Mouse (Mus musculus) neural tube, embryonic 11.5 days (tissue): Measurements from ENCODE around the gene Krtap12-1. TPM values are rescaled to one million over a fixed set of nuclear protein-coding genes. Genes with fewer than 3 reads are reported as not detected.
A peak's percentile ranks its signal among the peaks of the same experiment; 100 is the strongest.
"Not testable (repeated sequence)": the region's sequence is repeated elsewhere in the genome, so short reads cannot be mapped to it uniquely, and the experiment has no call there.

Source experiments
- ATAC-seq: fragments of 200-750 bp; cut with Nextera tagmentation; 2 replicates; pipeline ENCODE4 v1.8.0; 2017; ENCODE audit warnings: moderate number of reproducible peaks, mild to moderate bottlenecking, moderate TSS enrichment, moderate library complexity; ENCODE audit not compliant: insufficient read depth, low FRiP score, low TSS enrichment
- DNase-seq: peaks from one replicate; pipeline ENCODE4 v3.0.0-alpha.2; 2015; ENCODE audit warnings: low spot score
- H3K27ac ChIP-seq: fragments of 300-500 bp; sonication (generic); 2 replicates; pipeline ENCODE4 v1.5.1; 2014; ENCODE audit warnings: low read depth, mild to moderate bottlenecking, low read length
- H3K27me3 ChIP-seq: fragments of 300-500 bp; sonication (generic); 2 replicates; pipeline ENCODE4 v1.6.1; 2014; ENCODE audit warnings: mild to moderate bottlenecking, low read length, mixed read lengths; ENCODE audit not compliant: control insufficient read depth, insufficient read depth
- H3K36me3 ChIP-seq: fragments of 300-500 bp; sonication (generic); 2 replicates; pipeline ENCODE4 v1.6.1; 2014; ENCODE audit warnings: mild to moderate bottlenecking, low read length, moderate library complexity, mixed read lengths; ENCODE audit not compliant: control insufficient read depth, insufficient read depth
- H3K4me1 ChIP-seq: fragments of 300-500 bp; sonication (generic); 2 replicates; pipeline ENCODE4 v1.6.1; 2014; ENCODE audit warnings: low read length, mixed read lengths; ENCODE audit not compliant: control insufficient read depth, insufficient read depth
- H3K4me2 ChIP-seq: fragments of 300-500 bp; sonication (generic); 2 replicates; pipeline ENCODE4 v1.6.1; 2014; ENCODE audit warnings: low read depth, mild to moderate bottlenecking, moderate library complexity
- H3K4me3 ChIP-seq: fragments of 300-500 bp; sonication (generic); 2 replicates; pipeline ENCODE4 v1.5.1; 2014; ENCODE audit warnings: low read depth, low read length
- H3K9ac ChIP-seq: fragments of 300-500 bp; sonication (generic); 2 replicates; pipeline ENCODE4 v1.6.1; 2014; ENCODE audit warnings: mild to moderate bottlenecking, low read length
- H3K9me3 ChIP-seq: fragments of 300-500 bp; sonication (generic); 2 replicates; pipeline ENCODE4 v1.6.1; 2016; ENCODE audit warnings: low read length; ENCODE audit not compliant: control insufficient read depth
- WGBS: fragments of 180-500 bp; shearing (Covaris S2); extraction: QIAGEN DNeasy Blood & Tissue Kit; methylation state at CpG from one replicate; pipeline ENCODE4 v1.1.7; 2014; 5-methylcytosine and 5-hydroxymethylcytosine counted together
- polyA plus RNA-seq: library from polyadenylated mRNA; unstranded; fragments of >200 nt; fragmentation: Nextera tagmentation; extraction: Ambion mirVana; gene quantifications from 2 replicates; pipeline ENCODE4 v1.2.1, GENCODE M21; 2014

The Krtap12-1 gene
- not detected in 2 replicates for polyA plus RNA-seq

- H3K4me2 ChIP-seq, DNase-seq, ATAC-seq, H3K27me3 ChIP-seq, H3K4me1 ChIP-seq, H3K27ac ChIP-seq, H3K9ac ChIP-seq, H3K36me3 ChIP-seq, H3K4me3 ChIP-seq, H3K9me3 ChIP-seq: not testable (repeated sequence)
- WGBS, result 97% methylated on average over 1 of the region's 1 CpGs
Observed at GRCm38 (mm10) chr10:77720299-77720698, at the start of gene Krtap12-1. TSS of gene Krtap12-1 (plus strand) at chr10:77720599.

GRCm38 (mm10) chr10:77670710-77671109, 49.7 kb upstream of the Krtap12-1 start:
- DNase-seq (no peak), ATAC-seq (no peak)
- Histone ChIP-seq H3K27ac (no peak overlapping the region), H3K4me3 (no peak overlapping the region), H3K27me3 (no peaks in the 10 kb centered on the region), H3K4me2 (no peak overlapping the region), H3K9ac (no peak overlapping the region), H3K36me3 (no peaks in the 10 kb centered on the region), H3K9me3 (no peaks in the 10 kb centered on the region), H3K4me1 (no peaks in the 10 kb centered on the region)
- 80% methylated on average over 4 of the region's 4 CpGs for WGBS

- 77% methylated on average over 4 of the region's 4 CpGs for WGBS
- no peak for DNase-seq
Observed at GRCm38 (mm10) chr10:77671519-77671918, 48.9 kb upstream of the Krtap12-1 start.

GRCm38 (mm10) chr10:77673765-77674164, 46.6 kb upstream of the Krtap12-1 start:
- peaks cover 17% of the 10 kb centered on the region for H3K27me3 ChIP-seq
- H3K9me3 ChIP-seq, result no peaks in the 10 kb centered on the region
- ATAC-seq, result no peak
- no peak overlapping the region for H3K4me3 ChIP-seq
- H3K4me2 ChIP-seq, result no peak overlapping the region
- H3K9ac ChIP-seq, result no peak overlapping the region
- no peak overlapping the region for H3K27ac ChIP-seq
- H3K4me1 ChIP-seq, result 0 out of 2 replicates have a peak, but pooled peaks cover 8% of the 10 kb centered on the region
- DNase-seq, result no peak
- H3K36me3 ChIP-seq, result no peaks in the 10 kb centered on the region
- 63% methylated on average over 13 of the region's 13 CpGs for WGBS

More at GRCm38 (mm10) chr10:77671519-77671918, 48.9 kb upstream of the Krtap12-1 start:
- H3K4me2 ChIP-seq, result no peak overlapping the region
- no peak overlapping the region for H3K9ac ChIP-seq
- H3K9me3 ChIP-seq, result no peaks in the 10 kb centered on the region
- ATAC-seq, result no peak
- no peak overlapping the region for H3K27ac ChIP-seq
- H3K36me3 ChIP-seq, result no peaks in the 10 kb centered on the region
- no peak overlapping the region for H3K4me3 ChIP-seq
- no peaks in the 10 kb centered on the region for H3K27me3 ChIP-seq
- no peaks in the 10 kb centered on the region for H3K4me1 ChIP-seq

GRCm38 (mm10) chr10:77677562-77677961, 42.8 kb upstream of the Krtap12-1 start:
- Histone ChIP-seq H3K4me1 (0 out of 2 replicates have a peak, but pooled peaks cover 8% of the 10 kb centered on the region), H3K27ac (no peak overlapping the region), H3K4me2 (peak overlapping the region; percentile 46), H3K9me3 (no peaks in the 10 kb centered on the region), H3K36me3 (no peaks in the 10 kb centered on the region), H3K27me3 (peaks cover 19% of the 10 kb centered on the region), H3K4me3 (peak overlapping the region; percentile 14), H3K9ac (no peak overlapping the region)
- 0% methylated on average over 35 of the region's 35 CpGs for WGBS
- DNase-seq (no peak), ATAC-seq (no peak)

- DNase-seq, result no peak
- Histone ChIP-seq H3K36me3 (no peaks in the 10 kb centered on the region), H3K9me3 (no peaks in the 10 kb centered on the region), H3K4me3 (no peak overlapping the region), H3K27me3 (peaks cover 23% of the 10 kb centered on the region), H3K27ac (no peak overlapping the region), H3K9ac (no peak overlapping the region), H3K4me1 (peaks cover 4% of the 10 kb centered on the region; the same call in 1 of the 2 replicates), H3K4me2 (no peak overlapping the region)
- 79% methylated on average over 7 of the region's 7 CpGs for WGBS
- ATAC-seq, result no peak
Observed at GRCm38 (mm10) chr10:77682994-77683393, 37.4 kb upstream of the Krtap12-1 start.

- Histone ChIP-seq H3K36me3 (no peaks in the 10 kb centered on the region), H3K9ac (no peak overlapping the region), H3K4me2 (no peak overlapping the region; the same call in 1 of the 2 replicates), H3K4me1 (peaks cover 3% of the 10 kb centered on the region; the same call in 1 of the 2 replicates), H3K27ac (no peak overlapping the region), H3K27me3 (peaks cover 19% of the 10 kb centered on the region), H3K4me3 (no peak overlapping the region), H3K9me3 (no peaks in the 10 kb centered on the region)
- 42% methylated on average over 8 of the region's 8 CpGs for WGBS
- ATAC-seq (no peak), DNase-seq (no peak)
Observed at GRCm38 (mm10) chr10:77684181-77684580, 36.2 kb upstream of the Krtap12-1 start.

- H3K27me3 ChIP-seq, result peaks cover 19% of the 10 kb centered on the region
- ATAC-seq, result no peak
Observed at GRCm38 (mm10) chr10:77685895-77686664, 34.3 kb upstream of the Krtap12-1 start, which contains the start of gene Tspear. TSS of gene Tspear (plus strand) at chr10:77686569.

GRCm38 (mm10) chr10:77687021-77687420, 33.4 kb upstream of the Krtap12-1 start:
- no peak overlapping the region for H3K4me2 ChIP-seq
- H3K4me1 ChIP-seq, result peaks cover 3% of the 10 kb centered on the region; the same call in 1 of the 2 replicates
- no peak for DNase-seq
- H3K4me3 ChIP-seq, result no peak overlapping the region
- WGBS, result 20% methylated on average over 10 of the region's 10 CpGs
- no peaks in the 10 kb centered on the region for H3K9me3 ChIP-seq
- no peak overlapping the region for H3K9ac ChIP-seq
- H3K27me3 ChIP-seq, result peaks cover 19% of the 10 kb centered on the region
- H3K27ac ChIP-seq, result no peak overlapping the region
- ATAC-seq, result no peak
- H3K36me3 ChIP-seq, result no peaks in the 10 kb centered on the region

More at GRCm38 (mm10) chr10:77685895-77686664, 34.3 kb upstream of the Krtap12-1 start, which contains the start of gene Tspear:
- no peaks in the 10 kb centered on the region for H3K9me3 ChIP-seq
- WGBS, result 6% methylated on average over 22 of the region's 22 CpGs
- no peak within 1 kb of the TSS for H3K27ac ChIP-seq
- H3K36me3 ChIP-seq, result no peaks in the 10 kb centered on the region
- no peak within 1 kb of the TSS for H3K9ac ChIP-seq
- H3K4me3 ChIP-seq, result no peak within 1 kb of the TSS
- H3K4me1 ChIP-seq, result peaks cover 3% of the 10 kb centered on the region; the same call in 1 of the 2 replicates
- H3K4me2 ChIP-seq, result no peak within 1 kb of the TSS
- DNase-seq, result no peak
